Mouse (Mus musculus) thymus, adult 2 months (tissue): ENCODE results near the gene Nadk2.

ENCODE experiments used
- CTCF ChIP-seq: fragments of 200-500 bp; IDR thresholded peaks from 2 replicates; pipeline ENCODE4 v1.5.1; 2012; ENCODE audit warnings: mild to moderate bottlenecking, control low read depth, low read length, moderate library complexity, borderline replicate concordance; ENCODE audit not compliant: control insufficient read depth, poor library complexity, insufficient read depth; ENCODE audit errors: extremely low read depth
- POLR2A ChIP-seq: fragments of 200-500 bp; IDR thresholded peaks from 2 replicates; pipeline ENCODE4 v1.6.1; 2012; ENCODE audit warnings: mild to moderate bottlenecking, low read length, control low read depth, moderate library complexity; ENCODE audit not compliant: control insufficient read depth, poor library complexity, insufficient read depth; ENCODE audit errors: extremely low read depth

DNA sequence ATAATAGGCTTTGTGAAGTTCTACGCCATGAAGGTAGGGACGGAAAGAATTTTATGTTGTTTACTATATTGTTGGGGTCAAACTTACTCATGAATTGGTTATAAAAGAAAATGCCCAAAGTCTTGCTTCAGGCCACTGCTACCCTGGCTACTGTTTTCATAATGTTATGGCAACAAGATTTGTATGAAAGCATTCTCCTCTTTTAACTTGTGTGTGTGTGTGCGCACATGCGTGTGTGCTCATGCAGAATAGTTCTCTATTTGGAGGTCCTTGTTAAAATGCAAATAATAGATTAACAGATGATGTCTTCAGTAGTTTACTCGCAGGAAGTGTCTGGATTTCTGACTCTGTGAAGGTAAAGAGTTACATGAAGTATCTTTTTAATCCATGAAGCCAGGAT, 2.6 kb downstream of the Nadk2 start:
- TF ChIP-seq CTCF (no peak), POLR2A (no peak)
